Mouse (Mus musculus): ENCODE data around the gene Srd5a3. TPM values are rescaled to one million over a fixed set of nuclear protein-coding genes. Genes with fewer than 3 reads are reported as not detected.

Srd5a3 gene
- polyA plus RNA-seq, 1 experiment from 2014 or later: 18.9 TPM

- no peaks in the 10 kb centered on the region for H3K27me3 ChIP-seq
- no peaks in the 10 kb centered on the region for H3K4me1 ChIP-seq
- WGBS: 81% methylated on average over 6 of the region's 6 CpGs
- no peak overlapping the region for H3K27ac ChIP-seq
- H3K9me3 ChIP-seq (replicated peaks): no peaks in the 10 kb centered on the region; the same call in 1 of the 2 replicates
- 0 out of 2 replicates have a peak, but pooled peaks cover 6% of the 10 kb centered on the region for H3K36me3 ChIP-seq
- ATAC-seq (ENCODE audit: low FRiP score): no peak
- H3K4me3 ChIP-seq: no peak overlapping the region
- no peak overlapping the region for H3K4me2 ChIP-seq (replicated peaks)
- H3K9ac ChIP-seq: no peak overlapping the region
Observed at GRCm38 (mm10) chr5:76159555-76159954, 19.5 kb downstream of the Srd5a3 start.

GRCm38 (mm10) chr5:76160086-76160485 is 20.0 kb downstream of the Srd5a3 start:
- Histone ChIP-seq H3K27me3 (no peaks in the 10 kb centered on the region), H3K4me2 (replicated peaks) (no peak overlapping the region), H3K4me3 (no peak overlapping the region), H3K9ac (no peak overlapping the region), H3K36me3 (0 out of 2 replicates have a peak, but pooled peaks cover under 1% of the 10 kb centered on the region), H3K27ac (no peak overlapping the region), H3K4me1 (no peaks in the 10 kb centered on the region), H3K9me3 (replicated peaks) (no peaks in the 10 kb centered on the region; the same call in 1 of the 2 replicates)
- ATAC-seq (ENCODE audit: low FRiP score): no peak
- WGBS: 78% methylated on average over 3 of the region's 3 CpGs

- Histone ChIP-seq H3K4me1 (no peaks in the 10 kb centered on the region), H3K9ac (no peak overlapping the region), H3K27ac (no peak overlapping the region), H3K27me3 (no peaks in the 10 kb centered on the region), H3K36me3 (no peaks in the 10 kb centered on the region), H3K9me3 (replicated peaks) (no peaks in the 10 kb centered on the region; the same call in 1 of the 2 replicates), H3K4me3 (no peak overlapping the region), H3K4me2 (replicated peaks) (no peak overlapping the region)
- WGBS: 91% methylated on average over 6 of the region's 6 CpGs
- ATAC-seq (ENCODE audit: low FRiP score): no peak
Observed at GRCm38 (mm10) chr5:76161491-76161890, 21.4 kb downstream of the Srd5a3 start.

- 87% methylated on average over 5 of the region's 5 CpGs for WGBS
- H3K9ac ChIP-seq: no peak overlapping the region
- H3K27me3 ChIP-seq: no peaks in the 10 kb centered on the region
- H3K4me2 ChIP-seq (replicated peaks): no peak overlapping the region
- H3K4me3 ChIP-seq: no peak overlapping the region
- no peak for ATAC-seq (ENCODE audit: low FRiP score)
- H3K27ac ChIP-seq: no peak overlapping the region
- H3K36me3 ChIP-seq: no peaks in the 10 kb centered on the region
- no peaks in the 10 kb centered on the region; the same call in 1 of the 2 replicates for H3K9me3 ChIP-seq (replicated peaks)
- no peaks in the 10 kb centered on the region for H3K4me1 ChIP-seq
Observed at GRCm38 (mm10) chr5:76162926-76163325, 22.9 kb downstream of the Srd5a3 start.

GRCm38 (mm10) chr5:76163828-76164390 is 23.8 kb downstream of the Srd5a3 start:
- Histone ChIP-seq H3K9me3 (replicated peaks) (no peaks in the 10 kb centered on the region), H3K4me1 (no peaks in the 10 kb centered on the region), H3K9ac (no peak overlapping the region), H3K27me3 (no peaks in the 10 kb centered on the region), H3K36me3 (no peaks in the 10 kb centered on the region), H3K27ac (no peak overlapping the region), H3K4me2 (replicated peaks) (no peak overlapping the region), H3K4me3 (no peak overlapping the region)
- no peak for ATAC-seq (ENCODE audit: low FRiP score)
- 31% methylated on average over 4 of the region's 4 CpGs for WGBS

GRCm38 (mm10) chr5:76164827-76165226 is 24.8 kb downstream of the Srd5a3 start:
- no peak overlapping the region for H3K27ac ChIP-seq
- H3K9me3 ChIP-seq (replicated peaks): no peaks in the 10 kb centered on the region
- H3K4me1 ChIP-seq: no peaks in the 10 kb centered on the region
- WGBS: 56% methylated on average over 7 of the region's 7 CpGs
- H3K4me3 ChIP-seq: no peak overlapping the region
- H3K9ac ChIP-seq: no peak overlapping the region
- no peaks in the 10 kb centered on the region for H3K27me3 ChIP-seq
- no peak overlapping the region for H3K4me2 ChIP-seq (replicated peaks)
- no peak for ATAC-seq (ENCODE audit: low FRiP score)
- no peaks in the 10 kb centered on the region for H3K36me3 ChIP-seq

- WGBS: 75% methylated on average over 4 of the region's 4 CpGs
- no peaks in the 10 kb centered on the region for H3K4me1 ChIP-seq
- no peaks in the 10 kb centered on the region for H3K36me3 ChIP-seq
Observed at GRCm38 (mm10) chr5:76170522-76170921, 30.5 kb downstream of the Srd5a3 start.

GRCm38 (mm10) chr5:76171039-76171438 is 31.0 kb downstream of the Srd5a3 start:
- H3K27ac ChIP-seq: no peak overlapping the region
- no peak overlapping the region for H3K4me2 ChIP-seq (replicated peaks)
- no peaks in the 10 kb centered on the region for H3K27me3 ChIP-seq
- no peaks in the 10 kb centered on the region for H3K36me3 ChIP-seq
- no peak overlapping the region for H3K4me3 ChIP-seq
- no peaks in the 10 kb centered on the region for H3K9me3 ChIP-seq (replicated peaks)
- H3K9ac ChIP-seq: no peak overlapping the region
- ATAC-seq (ENCODE audit: low FRiP score): no peak
- H3K4me1 ChIP-seq: no peaks in the 10 kb centered on the region

More at GRCm38 (mm10) chr5:76170522-76170921, 30.5 kb downstream of the Srd5a3 start:
- Histone ChIP-seq H3K9ac (no peak overlapping the region), H3K9me3 (replicated peaks) (no peaks in the 10 kb centered on the region), H3K4me3 (no peak overlapping the region), H3K4me2 (replicated peaks) (no peak overlapping the region), H3K27me3 (no peaks in the 10 kb centered on the region), H3K27ac (no peak overlapping the region)
- no peak for ATAC-seq (ENCODE audit: low FRiP score)

- Histone ChIP-seq H3K27ac (no peak overlapping the region), H3K9ac (no peak overlapping the region), H3K36me3 (no peaks in the 10 kb centered on the region), H3K4me2 (replicated peaks) (no peak overlapping the region), H3K27me3 (no peaks in the 10 kb centered on the region), H3K4me1 (0 out of 2 replicates have a peak, but pooled peaks cover 2% of the 10 kb centered on the region), H3K4me3 (no peak overlapping the region), H3K9me3 (replicated peaks) (no peaks in the 10 kb centered on the region)
- WGBS: 84% methylated on average over 4 of the region's 4 CpGs
- no peak for ATAC-seq (ENCODE audit: low FRiP score)
Observed at GRCm38 (mm10) chr5:76175051-76175450, 35.0 kb downstream of the Srd5a3 start.

- H3K9ac ChIP-seq: no peak overlapping the region
- no peak overlapping the region for H3K4me2 ChIP-seq (replicated peaks)
- ATAC-seq (ENCODE audit: low FRiP score): no peak
- no peaks in the 10 kb centered on the region for H3K27me3 ChIP-seq
- H3K4me3 ChIP-seq: no peak overlapping the region
- no peaks in the 10 kb centered on the region for H3K36me3 ChIP-seq
- no peak overlapping the region for H3K27ac ChIP-seq
- no peaks in the 10 kb centered on the region for H3K9me3 ChIP-seq (replicated peaks)
- 41% methylated on average over 3 of the region's 3 CpGs for WGBS
- H3K4me1 ChIP-seq: 0 out of 2 replicates have a peak, but pooled peaks cover 2% of the 10 kb centered on the region
Observed at GRCm38 (mm10) chr5:76176411-76176810, 36.3 kb downstream of the Srd5a3 start.

- ATAC-seq (ENCODE audit: low FRiP score): no peak
- 64% methylated on average over 11 of the region's 11 CpGs for WGBS
- no peak overlapping the region for H3K4me2 ChIP-seq (replicated peaks)
Observed at GRCm38 (mm10) chr5:76176841-76177240, 36.8 kb downstream of the Srd5a3 start.

GRCm38 (mm10) chr5:76177664-76178063 is 37.6 kb downstream of the Srd5a3 start:
- Histone ChIP-seq H3K4me1 (0 out of 2 replicates have a peak, but pooled peaks cover 2% of the 10 kb centered on the region), H3K4me2 (replicated peaks) (no peak overlapping the region), H3K9me3 (replicated peaks) (no peaks in the 10 kb centered on the region), H3K36me3 (no peaks in the 10 kb centered on the region), H3K9ac (no peak overlapping the region), H3K4me3 (no peak overlapping the region), H3K27me3 (no peaks in the 10 kb centered on the region; the same call in 1 of the 2 replicates), H3K27ac (no peak overlapping the region)
- 84% methylated on average over 7 of the region's 7 CpGs for WGBS
- ATAC-seq (ENCODE audit: low FRiP score): no peak

More at GRCm38 (mm10) chr5:76176841-76177240, 36.8 kb downstream of the Srd5a3 start:
- Histone ChIP-seq H3K9ac (no peak overlapping the region), H3K9me3 (replicated peaks) (no peaks in the 10 kb centered on the region), H3K27ac (no peak overlapping the region), H3K36me3 (no peaks in the 10 kb centered on the region), H3K4me3 (no peak overlapping the region), H3K4me1 (0 out of 2 replicates have a peak, but pooled peaks cover 2% of the 10 kb centered on the region), H3K27me3 (no peaks in the 10 kb centered on the region)

GRCm38 (mm10) chr5:76179171-76179570 is 39.1 kb downstream of the Srd5a3 start:
- H3K9me3 ChIP-seq (replicated peaks): no peaks in the 10 kb centered on the region
- H3K36me3 ChIP-seq: no peaks in the 10 kb centered on the region
- no peak for ATAC-seq (ENCODE audit: low FRiP score)
- H3K4me2 ChIP-seq (replicated peaks): no peak overlapping the region
- no peak overlapping the region for H3K4me3 ChIP-seq
- no peak overlapping the region for H3K27ac ChIP-seq
- no peaks in the 10 kb centered on the region; the same call in 1 of the 2 replicates for H3K27me3 ChIP-seq
- H3K9ac ChIP-seq: no peak overlapping the region
- H3K4me1 ChIP-seq: 0 out of 2 replicates have a peak, but pooled peaks cover 5% of the 10 kb centered on the region
- WGBS: 93% methylated on average over 5 of the region's 5 CpGs
